Comparison of ENCODE assay signal across 32 mouse cellular contexts in the genomic region with DNA sequence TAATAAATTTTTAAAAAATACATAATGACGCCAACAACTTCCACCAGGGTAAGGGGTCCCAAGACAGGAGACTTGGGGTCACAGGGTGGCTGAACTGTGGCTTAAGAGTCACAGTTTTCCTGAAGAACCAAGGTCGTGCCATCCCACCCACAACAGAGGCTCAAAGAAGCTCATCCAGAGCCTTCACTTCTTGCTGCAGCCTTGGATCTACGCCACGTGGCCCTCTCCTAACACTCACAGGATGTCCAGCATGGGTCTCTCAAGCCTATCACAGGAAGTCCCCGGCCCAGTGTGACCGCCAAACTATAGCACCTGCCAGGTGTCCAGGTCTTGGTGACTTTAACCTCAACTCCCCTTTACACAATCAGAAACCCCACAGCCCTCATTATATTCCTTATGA.
"Had no signal": no experiment of that assay in that cellular context is flagged by ENCODE, and none has a peak within 500 bp of the region (broad histone marks: within the 10 kb centered on the region; RNA-seq: fewer than 3 reads in every experiment).

No protein-coding gene starts in this region.

- H3K27ac ChIP-seq: left cerebral cortex, adult 2 months; limb, embryonic 10.5 days; limb, embryonic 12.5 days; limb, embryonic 13.5 days; limb, embryonic 15.5 days; liver, embryonic 12.5 days; liver, embryonic 13.5 days; liver, embryonic 14.5 days; liver, embryonic 15.5 days; lung, embryonic 15.5 days; macrophage; midbrain, embryonic 10.5 days; midbrain, embryonic 12.5 days; midbrain, embryonic 13.5 days; midbrain, embryonic 15.5 days; neural tube, embryonic 12.5 days had no signal

- H3K4me2 ChIP-seq: limb, embryonic 12.5 days; limb, embryonic 13.5 days; limb, embryonic 15.5 days; liver, embryonic 11.5 days; liver, embryonic 12.5 days; liver, embryonic 13.5 days; liver, embryonic 15.5 days; lung, embryonic 14.5 days; lung, embryonic 15.5 days; midbrain, embryonic 12.5 days; midbrain, embryonic 13.5 days; midbrain, embryonic 15.5 days; neural tube, embryonic 12.5 days had no signal

- H3K27me3 ChIP-seq: limb, embryonic 12.5 days; limb, embryonic 13.5 days; limb, embryonic 15.5 days; liver, embryonic 12.5 days; liver, embryonic 13.5 days; liver, embryonic 15.5 days; lung, embryonic 15.5 days; megakaryocyte, embryonic 14.5 days; midbrain, embryonic 12.5 days; midbrain, embryonic 13.5 days; midbrain, embryonic 15.5 days; neural tube, embryonic 12.5 days had no signal

- ATAC-seq: liver, embryonic 12.5 days; liver, postnatal 0 days; lung, postnatal 0 days; midbrain, embryonic 13.5 days; midbrain, embryonic 15.5 days; midbrain, embryonic 16.5 days had no signal

- H3K36me3 ChIP-seq: limb, embryonic 12.5 days; lung, embryonic 15.5 days; midbrain, embryonic 12.5 days; midbrain, embryonic 13.5 days; midbrain, embryonic 15.5 days; neural tube, embryonic 12.5 days had no signal

- H3K4me3 ChIP-seq: left cerebral cortex, adult 2 months; limb, embryonic 10.5 days; limb, embryonic 12.5 days; limb, embryonic 13.5 days; limb, embryonic 15.5 days; liver, embryonic 12.5 days; liver, embryonic 13.5 days; liver, embryonic 15.5 days; lung, embryonic 15.5 days; midbrain, embryonic 10.5 days; midbrain, embryonic 12.5 days; midbrain, embryonic 13.5 days; midbrain, embryonic 15.5 days; myocyte; neural tube, embryonic 12.5 days had no signal

- H3K4me1 ChIP-seq: midbrain, embryonic 12.5 days; midbrain, embryonic 15.5 days; neural tube, embryonic 12.5 days had no signal

- DNase-seq: left cerebral cortex, postnatal 4 days; liver; liver, embryonic 13.5 days; liver, postnatal 0 days; lung, adult 18-20 months; lung, adult 2 months; lung, embryonic 14.5 days; lung, postnatal 10 days; lung, postnatal 14 days; lung, postnatal 36 days; lung, postnatal 4 days; midbrain, embryonic 14.5 days had no signal

- H3K9me3 ChIP-seq: limb, embryonic 10.5 days; limb, embryonic 12.5 days; limb, embryonic 13.5 days; limb, embryonic 15.5 days; liver, embryonic 12.5 days; liver, embryonic 13.5 days; liver, embryonic 15.5 days; lung, embryonic 15.5 days; megakaryocyte, embryonic 14.5 days; midbrain, embryonic 10.5 days; midbrain, embryonic 12.5 days; midbrain, embryonic 13.5 days; midbrain, embryonic 15.5 days; neural tube, embryonic 12.5 days had no signal

- H3K9ac ChIP-seq: limb, embryonic 12.5 days; limb, embryonic 13.5 days; limb, embryonic 15.5 days; liver, embryonic 12.5 days; liver, embryonic 13.5 days; liver, embryonic 14.5 days; liver, embryonic 15.5 days; liver, postnatal 0 days; lung, embryonic 14.5 days; lung, embryonic 15.5 days; midbrain, embryonic 12.5 days; midbrain, embryonic 13.5 days; midbrain, embryonic 15.5 days; neural tube, embryonic 12.5 days had no signal
